Mouse (Mus musculus): ENCODE results near the gene Pias3. TPM values are rescaled to one million over a fixed set of nuclear protein-coding genes. Genes with fewer than 3 reads are reported as not detected.
"Not testable (repeated sequence)": the region's sequence is repeated elsewhere in the genome, so short reads cannot be mapped to it uniquely, and the experiment has no call there.

Pias3 gene
- polyA plus RNA-seq, 1 experiment from 2014 or later: 12.3 TPM

- no peak for DNase-seq (ENCODE audit: low spot score)
Measured at GRCm38 (mm10) chr3:96684151-96684821, 11.9 kb upstream of the Pias3 start.

- no peak for DNase-seq (ENCODE audit: low spot score)
Measured at GRCm38 (mm10) chr3:96684822-96685156, 11.4 kb upstream of the Pias3 start.

GRCm38 (mm10) chr3:96686057-96686456, 10.1 kb upstream of the Pias3 start:
- DNase-seq (ENCODE audit: low spot score): not testable (repeated sequence)

GRCm38 (mm10) chr3:96688854-96689253, 7.3 kb upstream of the Pias3 start:
- no peak for DNase-seq (ENCODE audit: low spot score)

- DNase-seq (ENCODE audit: low spot score): no peak
Measured at GRCm38 (mm10) chr3:96690298-96690697, 5.9 kb upstream of the Pias3 start.

- no peak for DNase-seq (ENCODE audit: low spot score)
Measured at GRCm38 (mm10) chr3:96692506-96692905, 3.7 kb upstream of the Pias3 start.

GRCm38 (mm10) chr3:96693579-96693978, 2.6 kb upstream of the Pias3 start:
- no peak for DNase-seq (ENCODE audit: low spot score)

- peak; percentile 59 for DNase-seq (ENCODE audit: low spot score)
Measured at GRCm38 (mm10) chr3:96696766-96697732, 865 bp downstream of the Pias3 start.

- DNase-seq (ENCODE audit: low spot score): no peak
Measured at GRCm38 (mm10) chr3:96698993-96699690, 3.0 kb downstream of the Pias3 start.

GRCm38 (mm10) chr3:96700376-96700775, 4.2 kb downstream of the Pias3 start:
- peak; percentile 52 for DNase-seq (ENCODE audit: low spot score)

- DNase-seq (ENCODE audit: low spot score): no peak
Measured at GRCm38 (mm10) chr3:96701003-96701402, 4.8 kb downstream of the Pias3 start.

- peak; percentile 29 for DNase-seq (ENCODE audit: low spot score)
Measured at GRCm38 (mm10) chr3:96704778-96705177, 8.6 kb downstream of the Pias3 start.

GRCm38 (mm10) chr3:96706217-96706616, 10.0 kb downstream of the Pias3 start:
- no peak for DNase-seq (ENCODE audit: low spot score)

- DNase-seq (ENCODE audit: low spot score): no peak
Measured at GRCm38 (mm10) chr3:96706984-96707383, 10.8 kb downstream of the Pias3 start.

GRCm38 (mm10) chr3:96707903-96708683, 11.9 kb downstream of the Pias3 start, which contains the start of gene Nudt17:
Gene Nudt17, minus strand, starts transcription at chr3:96708562.
- DNase-seq (ENCODE audit: low spot score): peak; percentile 62

- DNase-seq (ENCODE audit: low spot score): no peak
Measured at GRCm38 (mm10) chr3:96708684-96709064, 12.5 kb downstream of the Pias3 start.

- DNase-seq (ENCODE audit: low spot score): no peak
Measured at GRCm38 (mm10) chr3:96714286-96714685, 18.1 kb downstream of the Pias3 start.

- DNase-seq (ENCODE audit: low spot score): no peak
Measured at GRCm38 (mm10) chr3:96715854-96716253, 19.7 kb downstream of the Pias3 start.

- DNase-seq (ENCODE audit: low spot score): peak; percentile 39
Measured at GRCm38 (mm10) chr3:96719173-96719572, 23.0 kb downstream of the Pias3 start.

- peak; percentile 76 for DNase-seq (ENCODE audit: low spot score)
Measured at GRCm38 (mm10) chr3:96727343-96727827, 31.2 kb downstream of the Pias3 start, which contains the start of the genes Polr3c and Rnf115. Gene Polr3c, minus strand, starts transcription at chr3:96727628. Gene Rnf115, plus strand, starts transcription at chr3:96727664.
